Mouse (Mus musculus) embryonic fibroblast, embryonic 13.5 days (primary cell): ENCODE data around the gene Drc3.

Source experiments
- CTCF ChIP-seq: IDR thresholded peaks from 2 replicates; pipeline ENCODE4 v1.5.1; 2011; ENCODE audit warnings: mild to moderate bottlenecking, control low read depth, low read length, moderate library complexity, borderline replicate concordance; ENCODE audit not compliant: insufficient read depth
- POLR2A ChIP-seq: IDR thresholded peaks from 2 replicates; pipeline ENCODE4 v1.6.1; 2011; ENCODE audit warnings: low read depth, mild to moderate bottlenecking, control low read depth, low read length, moderate library complexity

DNA sequence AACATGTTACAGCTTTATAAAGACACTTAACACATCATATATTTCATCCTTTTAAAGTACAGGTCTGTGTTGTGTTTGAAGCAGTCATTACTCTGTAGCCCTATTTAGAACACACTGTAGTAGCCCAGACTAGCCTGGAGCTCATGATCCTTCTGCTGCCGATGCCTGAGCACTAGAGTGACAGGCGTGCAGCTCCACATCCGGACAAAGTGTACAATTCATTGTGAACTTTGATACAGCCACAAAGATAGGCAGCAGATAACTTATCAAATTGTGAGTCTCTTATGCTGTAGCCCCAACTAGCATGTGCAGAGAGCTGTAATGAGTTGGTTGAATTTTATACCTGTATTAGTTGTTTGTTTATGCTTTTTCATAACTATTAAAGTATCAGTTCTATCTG is 74.5 kb downstream of the Drc3 start:
- TF ChIP-seq POLR2A: no peak
- no peak for TF ChIP-seq CTCF
